Mouse (Mus musculus): Measurements from ENCODE around the gene Syce2.

- TF ChIP-seq CTCF (IDR thresholded peaks at IDR 0.05; ENCODE audit: control insufficient read depth, insufficient read depth, insufficient replicate concordance, low read depth, low read length) (no peak), POLR2A (IDR thresholded peaks at IDR 0.05; ENCODE audit: control insufficient read depth, low read depth, low read length) (no peak)
These were observed 16.4 kb downstream of the Syce2 start for GRCm38 (mm10) chr8:84888280-84888679.

Data from testis, adult 2 months (tissue).